Mouse (Mus musculus): ENCODE data around the gene Smap2.

- no peak for TF ChIP-seq POLR2A (IDR thresholded peaks at IDR 0.05; ENCODE audit: insufficient read depth, low read depth, low read length)
- no peak for TF ChIP-seq CTCF (IDR thresholded peaks at IDR 0.05; ENCODE audit: insufficient read depth, low read depth, low read length)
Measured at GRCm38 (mm10) chr4:120987319-120987718, 29.7 kb downstream of the Smap2 start.
